Mouse (Mus musculus) right cerebral cortex, postnatal 14 days (tissue): Measurements from ENCODE around the gene Cwc27.

ENCODE experiments used
- DNase-seq: peaks from one replicate; pipeline ENCODE4 v3.0.0; 2022

The Cwc27 gene

DNA sequence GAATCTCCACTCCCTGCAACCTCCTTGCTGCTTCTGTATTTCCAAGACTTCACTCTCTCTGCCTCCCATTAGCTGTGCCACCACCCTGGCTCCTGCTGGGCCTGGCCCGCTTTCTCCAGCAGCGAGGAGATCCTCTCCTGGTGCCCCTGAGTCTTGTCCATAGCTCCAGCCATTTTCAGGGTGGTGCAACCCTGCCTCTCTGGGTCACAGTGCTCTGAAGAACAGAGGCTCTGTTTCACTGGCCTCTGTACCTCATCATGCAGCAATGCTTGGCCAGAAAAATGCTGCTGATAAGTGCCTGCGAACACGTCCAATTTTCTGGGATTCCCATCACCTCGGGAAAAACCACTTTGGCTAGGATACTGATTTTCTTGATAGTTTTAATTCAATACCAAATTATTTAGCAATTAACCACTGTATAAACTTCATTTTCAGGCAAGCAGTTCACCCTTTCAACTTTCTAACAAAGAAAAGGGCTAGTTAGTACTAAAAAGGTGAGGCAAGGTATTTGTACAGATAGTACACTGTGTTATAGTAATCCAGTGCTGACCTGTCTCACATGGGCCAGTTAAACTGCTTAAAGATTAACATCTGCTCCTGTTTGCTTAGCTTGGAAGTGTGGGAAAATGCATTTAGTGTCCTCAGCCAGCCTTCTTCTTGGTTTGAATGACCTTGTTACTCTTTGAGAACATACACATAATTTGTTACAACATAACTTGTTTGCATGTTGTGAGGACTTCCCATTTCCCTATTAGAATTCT lies 176.1 kb downstream of the Cwc27 start:
- DNase-seq = no peak

DNA sequence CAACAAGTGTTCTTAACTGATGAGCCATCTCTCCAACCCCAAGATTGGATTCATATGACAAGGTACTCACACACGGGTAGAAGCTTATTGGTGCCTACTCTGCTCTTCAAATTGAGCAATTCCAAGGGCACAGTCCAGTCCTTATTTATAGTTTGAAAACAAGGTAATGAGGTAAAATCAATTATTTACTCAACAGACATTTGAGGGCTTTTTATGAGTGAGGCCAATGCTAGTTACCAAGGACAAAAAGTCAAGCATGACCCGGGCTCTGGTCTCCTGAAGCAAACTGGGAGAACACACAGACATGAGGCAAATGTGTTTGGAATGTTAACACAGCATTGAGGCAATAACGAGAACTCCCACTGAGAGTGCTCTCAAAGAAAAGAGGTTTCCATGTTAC lies 178.0 kb downstream of the Cwc27 start:
- DNase-seq = no peak

DNA sequence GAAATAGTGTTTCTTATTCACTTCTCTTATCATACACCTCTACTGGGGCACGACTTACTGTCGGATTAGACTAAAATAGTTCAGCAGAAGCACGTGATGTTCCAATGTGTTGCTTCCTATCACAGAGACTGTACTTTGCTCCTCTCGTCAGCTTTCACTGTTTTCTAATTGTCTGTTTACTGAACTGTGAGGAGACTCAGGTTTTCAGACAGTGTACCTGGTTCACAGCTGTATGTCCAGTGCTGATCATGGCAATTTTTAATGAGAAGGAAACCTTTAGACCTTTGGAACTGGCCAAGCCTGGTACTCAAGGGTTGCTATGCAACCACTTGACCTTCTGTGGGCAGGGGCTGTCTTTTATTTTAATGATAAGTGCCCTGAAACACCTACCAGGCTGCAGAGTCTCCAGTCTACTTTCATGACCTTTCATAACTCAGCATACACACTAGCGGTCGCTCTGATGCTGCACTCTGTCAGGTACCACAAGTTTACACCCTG lies 180.9 kb downstream of the Cwc27 start:
- no peak for DNase-seq

DNA sequence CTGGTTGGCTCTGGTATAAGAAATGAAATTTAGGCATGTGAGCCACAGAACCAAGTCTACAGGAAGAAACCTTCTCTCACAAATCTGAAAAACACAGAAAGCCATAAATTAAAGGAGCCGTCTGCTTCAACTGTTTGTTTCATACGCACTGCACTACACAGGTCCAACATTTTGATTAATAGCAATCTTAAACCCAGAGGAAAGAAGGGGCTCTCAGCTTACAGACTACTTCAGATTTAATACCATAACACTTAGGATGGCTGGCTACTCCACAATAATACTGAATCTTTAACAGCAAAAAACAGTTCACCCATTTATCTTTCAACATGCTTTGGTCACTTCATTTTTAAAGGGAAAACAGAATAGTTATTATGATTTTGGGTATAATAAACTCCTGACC lies 182.2 kb downstream of the Cwc27 start:
- DNase-seq = no peak

DNA sequence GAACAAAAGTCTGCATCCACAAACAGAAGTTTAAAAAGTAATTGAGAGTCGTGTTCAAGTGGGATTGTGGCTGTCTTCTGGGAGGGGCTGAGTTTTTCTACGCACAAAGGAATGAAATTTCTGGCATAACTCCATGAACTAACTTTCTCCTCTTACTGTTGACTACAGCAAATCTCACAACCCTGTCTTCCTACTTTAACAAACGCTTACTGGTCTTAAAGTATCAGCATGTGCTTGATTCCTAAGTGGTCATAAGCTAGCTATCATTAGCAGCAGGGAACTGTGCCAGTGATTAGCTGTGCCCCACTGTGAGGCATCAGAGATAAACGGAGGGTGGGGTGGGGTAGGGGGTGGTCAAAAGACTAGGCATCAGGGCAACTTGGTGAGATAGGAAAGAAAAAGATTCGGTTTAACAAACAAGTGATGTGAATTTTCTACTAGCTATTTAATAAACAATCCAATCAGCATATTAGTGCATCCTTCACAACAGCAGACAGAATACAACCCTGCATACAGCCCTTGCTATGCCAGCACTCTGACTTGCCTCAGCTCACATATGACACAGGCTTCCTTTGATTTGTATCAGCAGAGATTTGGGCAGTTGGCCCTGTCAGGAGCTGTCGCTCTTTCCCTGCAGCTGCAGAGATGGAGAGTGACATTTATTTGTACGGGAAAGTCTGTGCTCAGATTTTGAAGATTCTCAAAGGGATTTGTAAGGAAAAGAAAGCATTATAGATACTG lies 184.3 kb downstream of the Cwc27 start:
- no peak for DNase-seq

DNA sequence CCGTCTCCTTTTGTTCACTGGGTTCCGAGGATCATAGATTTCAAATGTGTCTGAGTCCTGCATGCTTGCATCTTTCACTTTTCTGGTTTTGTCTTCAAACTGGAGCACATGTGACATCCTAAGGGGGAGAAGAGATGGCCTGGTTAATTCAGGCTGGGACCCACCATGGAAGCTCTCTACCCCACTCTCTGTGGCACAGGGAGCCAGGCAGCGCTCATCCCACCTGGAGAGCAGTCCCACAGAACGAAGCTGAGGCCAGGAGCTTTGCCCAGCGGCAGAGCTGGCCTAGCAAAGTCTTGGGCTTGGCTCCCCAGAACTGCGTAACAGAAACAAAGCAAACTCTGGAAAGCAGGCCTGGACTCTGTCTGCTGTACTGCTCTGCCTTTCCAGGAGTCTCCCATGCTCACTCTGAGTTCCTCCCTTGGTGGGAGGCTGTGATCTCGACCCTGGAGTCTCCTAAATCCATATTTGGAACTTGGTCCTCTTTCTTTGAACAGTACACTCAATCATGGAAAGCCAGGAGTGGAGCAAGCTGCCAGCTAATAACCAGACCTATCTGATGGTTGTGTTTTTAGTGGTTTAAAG lies 185.2 kb downstream of the Cwc27 start:
- DNase-seq = no peak

DNA sequence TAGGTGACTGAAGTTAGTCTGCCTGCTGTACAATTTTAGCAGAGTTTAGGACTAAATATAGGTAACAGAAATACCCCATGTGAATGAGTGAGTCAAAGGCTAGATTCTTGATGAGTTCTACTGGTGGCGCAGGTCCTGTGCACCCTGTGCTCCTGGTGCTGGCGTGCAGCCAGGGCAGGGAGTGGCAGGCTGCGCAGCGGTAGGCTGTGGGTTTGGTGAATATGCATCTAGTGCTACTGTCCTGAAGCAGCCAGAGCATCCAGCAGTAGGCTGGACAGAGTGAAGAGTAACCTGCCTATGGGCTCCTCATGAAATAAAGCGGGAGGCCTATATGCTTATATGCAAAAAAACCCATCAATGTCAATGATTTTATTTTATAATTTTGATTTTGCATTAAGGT lies 186.1 kb downstream of the Cwc27 start:
- no peak for DNase-seq

DNA sequence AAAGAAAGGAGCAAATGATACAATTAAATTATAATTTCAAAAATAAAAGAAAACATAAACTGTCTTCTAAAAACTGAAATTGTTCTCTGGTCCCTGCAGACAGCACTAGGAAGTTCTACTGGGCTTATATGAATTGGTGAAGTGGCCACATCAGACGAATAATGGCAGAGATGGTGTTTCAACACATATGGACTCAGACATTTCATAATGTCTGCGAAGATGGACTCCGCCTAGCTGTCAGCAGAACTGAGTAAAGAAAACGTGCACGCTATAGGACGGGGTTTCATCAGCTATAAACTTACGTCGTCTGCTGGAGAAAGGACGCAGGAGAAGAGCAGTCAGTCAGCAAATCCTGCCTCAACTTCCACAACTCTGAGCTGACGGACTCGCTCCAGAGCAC lies 187.3 kb downstream of the Cwc27 start:
- DNase-seq = no peak

DNA sequence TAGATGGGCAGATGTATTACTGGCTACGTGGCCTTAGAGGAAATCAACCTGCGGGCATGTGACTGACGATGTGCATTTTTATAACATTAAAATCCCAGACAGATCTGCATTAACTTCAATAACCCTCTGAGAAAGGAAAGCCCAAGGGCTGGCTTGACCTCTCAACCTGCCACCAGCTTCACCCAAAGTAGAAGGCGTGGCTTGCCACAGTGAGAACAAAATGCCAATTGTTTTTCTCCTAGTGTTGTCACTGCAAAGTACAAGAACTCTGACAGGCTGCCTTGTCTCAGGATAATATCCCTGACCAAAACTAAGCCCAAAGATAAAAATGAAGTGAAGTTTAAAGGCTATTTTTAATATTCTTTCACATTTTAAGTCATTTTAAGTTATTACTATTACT lies 188.9 kb downstream of the Cwc27 start:
- DNase-seq = no peak

DNA sequence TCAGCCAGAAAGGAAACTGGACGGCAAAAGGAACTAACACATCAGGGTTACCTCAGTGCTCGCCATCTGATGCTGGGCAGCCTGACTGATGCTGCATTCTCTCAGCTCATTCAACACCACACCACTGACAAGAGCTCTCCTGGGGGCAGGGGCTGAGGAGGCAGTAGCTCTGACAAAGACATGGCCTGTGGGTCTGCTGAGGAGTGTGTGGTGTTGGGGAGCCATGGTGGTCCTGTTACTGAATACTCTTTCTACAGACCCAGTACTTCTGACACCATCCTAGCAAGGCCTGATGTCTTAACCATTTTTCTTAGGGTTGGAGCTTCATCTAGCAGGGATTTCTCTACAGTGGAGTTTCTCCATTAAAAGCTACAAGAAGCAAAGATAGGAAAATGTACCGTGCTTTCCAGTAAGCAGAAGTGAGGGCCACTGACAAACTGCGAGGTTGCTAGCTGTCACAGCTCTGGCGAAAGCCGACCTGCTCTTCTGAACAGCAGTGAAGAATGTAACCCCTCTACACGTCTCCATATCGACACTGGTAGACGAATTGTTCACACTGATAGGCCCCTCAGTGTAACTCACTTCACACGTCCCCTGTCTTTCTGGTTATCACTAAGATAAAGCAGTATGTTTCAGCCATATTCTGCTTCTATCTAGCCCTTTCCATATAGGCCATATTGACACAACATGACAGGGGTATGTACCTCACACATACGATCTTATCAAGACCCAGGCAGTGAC lies 189.6 kb downstream of the Cwc27 start:
- DNase-seq = no peak

DNA sequence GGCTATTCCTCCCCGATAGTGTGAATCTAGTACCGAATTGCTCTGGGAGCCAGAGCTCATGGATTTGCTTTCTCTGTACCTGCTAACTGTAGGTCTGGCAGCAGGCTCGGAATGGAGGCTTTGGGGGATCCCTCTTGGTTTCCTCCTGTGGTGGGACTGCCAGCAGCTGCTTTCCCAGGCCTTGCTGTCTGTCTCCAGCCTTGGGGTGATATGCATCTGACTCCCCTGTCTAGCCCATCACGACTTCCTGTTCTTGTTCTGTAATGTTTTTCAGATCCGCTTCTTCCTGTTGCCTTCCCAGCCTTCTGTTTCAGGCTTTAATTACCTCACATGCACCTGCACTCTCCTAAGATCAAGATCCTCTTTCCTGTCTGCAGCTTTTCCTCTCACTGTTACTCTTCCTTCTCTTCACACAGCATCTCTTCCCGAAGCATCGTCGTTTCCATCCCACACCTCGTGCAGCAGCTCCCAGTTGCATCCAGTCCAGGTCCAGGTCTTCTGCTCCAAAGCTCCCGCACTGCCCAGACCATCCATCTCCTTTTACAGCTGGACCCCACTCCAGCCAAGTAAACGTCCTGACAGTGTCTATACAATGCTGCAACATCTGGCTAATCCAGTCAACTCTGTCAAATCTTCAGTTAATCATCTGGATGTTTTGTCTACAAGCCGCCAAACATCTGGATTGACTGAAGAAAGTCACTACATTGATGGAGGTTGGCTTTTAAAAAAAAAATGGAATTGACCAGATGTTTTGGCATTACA lies 193.6 kb downstream of the Cwc27 start:
- DNase-seq = no peak

DNA sequence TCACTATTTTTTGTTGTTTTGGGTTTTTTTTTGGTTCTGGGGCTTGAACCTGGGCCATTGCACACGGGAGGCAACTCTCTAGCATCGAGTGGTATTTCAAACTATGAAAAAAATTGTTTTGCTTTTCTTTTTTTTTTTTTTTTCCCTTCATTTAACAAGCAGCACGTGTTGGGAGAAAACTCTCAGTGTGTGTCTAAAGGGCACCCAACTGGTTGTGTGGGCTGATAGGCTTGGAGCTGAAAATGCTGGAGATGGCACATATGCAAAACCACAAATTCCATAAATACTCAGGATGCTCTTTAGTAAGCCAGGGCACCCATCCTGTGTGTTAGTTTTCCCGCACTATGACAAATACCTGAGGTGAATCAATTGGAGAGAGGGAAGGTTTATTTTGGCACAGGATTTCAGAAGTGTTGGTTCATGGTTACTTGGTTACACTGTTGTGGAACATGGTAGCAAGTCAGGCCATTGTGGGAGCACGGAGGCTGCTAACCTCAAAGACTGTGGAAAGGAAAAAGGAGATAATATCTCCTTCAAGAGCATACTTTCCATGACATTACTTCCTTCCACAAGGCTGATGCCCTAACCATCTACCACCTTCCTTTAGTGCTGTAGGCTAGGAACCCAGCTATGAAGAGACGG lies 194.7 kb downstream of the Cwc27 start:
- DNase-seq = no peak

DNA sequence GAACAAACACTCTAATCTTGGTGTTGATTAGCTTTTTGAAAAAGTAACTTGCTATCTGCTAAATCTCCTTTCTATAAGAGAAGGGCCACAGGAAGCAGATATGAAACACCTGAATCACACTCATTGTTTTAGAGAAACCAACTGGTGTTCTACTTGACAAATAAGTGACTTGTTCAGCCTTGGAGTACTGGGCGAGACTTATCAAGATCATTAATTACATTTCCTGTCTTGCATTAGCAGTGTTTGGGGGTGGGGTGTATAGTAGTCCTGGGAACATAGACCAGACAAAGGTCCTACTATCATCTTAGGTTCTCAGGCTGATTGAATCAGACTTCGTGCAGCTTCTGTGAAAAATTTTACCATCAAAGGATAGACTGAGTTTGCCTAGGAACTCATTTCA lies 196.5 kb downstream of the Cwc27 start:
- DNase-seq = no peak

DNA sequence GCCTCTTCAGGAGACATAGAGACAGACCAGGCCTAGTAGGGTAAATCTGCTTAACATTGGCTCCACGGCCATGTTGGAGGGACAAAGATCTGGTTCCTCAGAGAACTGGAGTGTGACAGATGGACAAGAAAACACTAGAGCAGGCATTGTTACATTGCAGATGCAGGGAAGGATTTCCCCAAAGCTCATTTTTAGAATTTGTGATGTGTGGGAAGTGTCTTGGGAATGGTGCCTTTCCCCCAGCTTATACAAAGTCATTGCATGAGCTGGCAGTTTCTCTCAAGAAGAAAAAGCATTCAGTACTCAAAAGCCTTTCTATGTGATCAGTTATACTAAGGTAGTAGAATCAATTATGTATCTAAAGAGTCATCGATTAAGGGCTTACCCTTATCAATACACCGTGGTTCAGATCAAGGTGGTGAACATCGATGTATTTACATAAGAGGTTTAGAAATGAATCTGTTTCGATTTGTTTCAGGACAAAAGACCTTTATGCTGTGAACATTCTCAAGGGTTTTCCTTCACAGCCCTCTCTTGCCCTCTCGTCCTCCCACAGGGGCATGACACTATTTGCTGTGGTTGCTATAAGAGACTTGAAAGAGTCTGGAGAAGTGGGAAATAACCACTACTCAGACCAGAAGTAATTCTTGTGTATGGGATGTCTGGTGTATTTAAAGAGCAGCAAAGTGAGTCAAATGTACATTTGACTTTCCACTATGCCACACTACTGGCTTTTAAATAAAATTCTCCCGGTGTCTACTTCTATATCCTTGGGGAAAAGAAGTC lies 197.2 kb downstream of the Cwc27 start:
- no peak for DNase-seq

DNA sequence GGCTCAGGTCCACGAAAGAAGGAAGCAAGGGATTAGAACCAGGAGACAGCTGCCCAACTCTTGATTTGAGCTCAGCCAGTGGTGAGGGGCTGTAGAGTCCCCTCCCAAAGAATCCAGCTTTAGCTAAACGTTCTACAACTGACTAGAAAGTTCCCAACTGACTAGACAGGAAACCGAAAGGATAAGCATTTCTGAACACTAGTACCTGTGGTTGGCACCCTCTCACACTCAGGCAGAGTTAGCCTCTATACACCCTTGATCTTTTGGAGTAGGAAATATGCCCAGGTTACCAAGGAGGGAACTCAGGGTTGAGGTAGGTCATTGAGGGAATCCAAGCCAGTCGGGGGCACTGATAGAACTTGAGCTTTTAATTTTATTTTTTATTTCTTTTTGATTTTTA lies 199.7 kb downstream of the Cwc27 start:
- DNase-seq = no peak

DNA sequence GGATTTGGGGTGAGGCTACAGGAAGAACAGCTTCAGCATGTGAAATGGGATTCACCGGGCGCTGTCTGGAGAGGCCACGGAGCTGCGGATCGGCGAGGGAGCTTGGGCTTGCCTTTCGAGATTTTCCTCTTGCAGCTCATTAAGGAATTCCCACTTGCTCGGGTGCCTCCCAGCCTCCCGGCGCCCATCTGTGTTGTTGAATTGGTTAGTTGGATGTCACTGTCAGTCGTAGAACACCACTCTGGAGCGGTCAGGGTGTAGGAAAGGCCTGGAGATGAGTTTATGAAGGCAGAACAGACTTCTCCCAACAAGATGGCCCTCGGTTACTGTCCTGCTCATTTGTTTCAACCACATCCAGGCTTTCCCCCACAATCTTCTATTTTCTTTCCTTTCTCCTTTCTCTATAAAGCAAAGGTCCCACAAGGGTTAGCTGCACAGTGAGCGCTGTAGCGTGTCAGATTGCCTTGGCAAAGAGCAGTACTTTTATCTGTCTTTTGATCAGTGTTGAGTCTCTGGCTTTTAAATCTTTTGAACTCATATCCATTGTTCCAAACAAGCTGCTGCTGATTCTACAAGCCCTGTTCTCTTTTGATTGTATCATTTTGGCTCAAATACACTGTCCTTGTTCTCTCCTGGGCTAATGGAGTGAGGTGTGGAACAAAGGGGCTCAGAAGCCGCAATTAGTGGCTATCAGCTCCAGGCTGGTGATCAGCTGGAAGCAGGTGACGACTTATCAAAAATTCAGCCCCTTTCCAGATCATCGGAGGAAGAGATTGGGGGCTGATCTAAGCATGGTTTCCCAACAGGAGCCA lies 200.7 kb downstream of the Cwc27 start:
- DNase-seq = no peak

DNA sequence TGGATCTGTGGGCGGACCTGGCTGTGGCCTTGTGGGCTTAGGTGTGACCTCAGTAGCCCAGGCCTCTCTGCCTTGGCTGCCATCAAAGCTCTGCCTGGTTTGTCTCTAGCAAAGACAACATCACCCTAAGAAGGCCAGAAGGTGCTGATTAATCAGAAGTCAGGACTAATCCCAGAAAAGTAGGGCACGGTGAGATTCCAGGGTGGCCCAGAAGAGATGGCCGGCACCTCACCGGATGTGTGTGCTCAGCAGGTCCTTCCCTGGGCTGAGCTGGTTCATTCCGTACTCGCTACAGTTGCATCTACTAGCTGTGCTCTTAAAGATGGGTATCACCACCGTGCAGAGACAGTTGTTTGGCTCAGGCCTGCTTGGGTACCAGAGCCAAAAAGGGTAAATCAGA lies 201.8 kb downstream of the Cwc27 start:
- DNase-seq = no peak

DNA sequence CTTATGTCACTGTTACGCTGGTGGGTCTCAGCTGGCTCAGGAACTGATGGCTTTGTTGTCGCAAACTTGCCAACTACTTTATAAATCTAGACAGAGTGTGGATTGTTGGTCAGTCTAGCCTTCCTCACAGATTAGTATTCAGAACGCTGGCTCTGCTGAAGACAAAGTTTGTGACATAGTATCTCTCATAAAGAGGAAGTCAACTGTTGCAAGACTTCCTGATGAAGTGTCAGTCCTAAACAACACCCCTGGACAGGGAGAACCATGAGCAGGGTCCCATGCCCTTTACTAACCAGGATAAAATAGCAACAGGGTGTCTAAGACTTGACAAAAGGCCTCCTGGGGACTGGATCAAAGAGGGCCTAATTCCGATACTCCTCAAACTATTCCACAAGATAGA lies 205.6 kb downstream of the Cwc27 start:
- DNase-seq = no peak

DNA sequence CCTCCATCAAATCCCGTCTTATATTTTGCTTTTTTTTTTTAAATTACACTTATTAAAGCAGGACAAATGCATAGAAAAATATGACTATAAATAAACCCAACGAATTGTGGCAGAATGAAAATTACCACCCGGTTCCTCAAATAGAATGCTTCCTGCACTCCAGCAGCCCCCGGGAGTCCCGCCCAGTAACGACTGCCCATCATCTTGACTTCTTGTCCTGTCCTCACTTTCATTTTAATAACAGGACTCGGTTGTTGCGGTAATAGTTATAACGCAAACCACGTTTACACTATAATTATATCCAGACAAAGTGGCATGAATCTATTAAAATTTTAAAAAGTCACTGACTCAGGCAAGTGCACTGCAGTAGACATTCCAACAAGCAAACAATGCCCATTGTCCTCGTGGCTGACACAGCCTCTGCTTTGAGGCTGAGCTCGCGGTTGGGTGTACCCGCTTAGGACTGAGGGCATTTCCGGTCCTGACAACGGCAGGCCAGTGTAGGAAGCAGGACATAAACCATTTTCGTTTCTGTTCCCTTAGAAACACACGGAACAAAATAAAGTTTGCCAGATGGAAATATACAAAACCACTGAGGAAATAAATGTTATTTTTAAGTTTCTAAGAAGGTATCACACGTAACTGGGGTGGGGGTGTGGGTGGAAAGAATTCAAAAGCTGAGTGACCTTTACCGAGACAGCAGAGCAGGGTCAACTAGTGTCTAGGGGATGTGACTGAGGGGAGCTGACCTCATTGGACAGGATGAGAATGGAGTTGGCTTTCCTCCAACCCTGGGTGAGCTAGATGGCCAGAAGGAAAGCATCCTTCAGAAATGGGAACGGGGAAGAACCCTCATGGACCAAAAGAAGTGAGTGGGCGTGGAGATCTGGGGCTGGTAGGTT lies 206.5 kb downstream of the Cwc27 start:
- DNase-seq = no peak
